Mouse (Mus musculus) lung, adult 2 months (tissue): ENCODE data around the gene Gm49396. TPM values are rescaled to one million over a fixed set of nuclear protein-coding genes. Genes with fewer than 3 reads are reported as not detected.

Experiments used
- DNase-seq: peaks from one replicate; pipeline ENCODE4 v3.0.0; 2022
- H3K4me1 ChIP-seq: fragments of 200-500 bp; 2 replicates; pipeline ENCODE4 v1.6.1; 2011; ENCODE audit warnings: low read length; ENCODE audit not compliant: control insufficient read depth, insufficient read depth
- H3K4me3 ChIP-seq: fragments of 200-500 bp; replicated peaks from 2 replicates; pipeline ENCODE3; 2011; ENCODE audit warnings: low read depth, mild to moderate bottlenecking, control low read depth, low read length; ENCODE audit errors: extremely low read depth
- CTCF ChIP-seq: fragments of 200-500 bp; IDR thresholded peaks from 2 replicates; pipeline ENCODE4 v1.5.1; 2011; ENCODE audit warnings: mild to moderate bottlenecking, low read length, control low read depth; ENCODE audit not compliant: insufficient read depth
- POLR2A ChIP-seq: fragments of 200-500 bp; IDR thresholded peaks from 2 replicates; pipeline ENCODE4 v1.6.1; 2011; ENCODE audit warnings: low read depth, mild to moderate bottlenecking, control low read depth, low read length, borderline replicate concordance; ENCODE audit errors: extremely low read depth
- WGBS: fragments of 180-500 bp; shearing (Covaris S2); methylation state at CpG from one replicate; pipeline ENCODE4 v1.1.7; 2018; 5-methylcytosine and 5-hydroxymethylcytosine counted together
- polyA plus RNA-seq: library from polyadenylated mRNA; depleted of rRNA; stranded (reverse); fragments of >200 nt; gene quantifications from 2 replicates; pipeline ENCODE4 v1.2.3, GENCODE M21; 2012; rRNA removed

Gm49396 gene
- polyA plus RNA-seq, 1 experiment = 3.9 TPM

GRCm38 (mm10) chr7:30607706-30608309 is 44.7 kb downstream of the Gm49396 start:
- Histone ChIP-seq H3K4me3 (no peak overlapping the region), H3K4me1 (peaks cover 2% of the 10 kb centered on the region; the same call in 1 of the 2 replicates)
- no peak for TF ChIP-seq POLR2A
- TF ChIP-seq CTCF = peak; percentile 76
- DNase-seq = peak; percentile 68
- WGBS = 16% methylated on average over 8 of the region's 8 CpGs

- 53% methylated on average over 16 of the region's 16 CpGs for WGBS
Observed at GRCm38 (mm10) chr7:30608476-30608875, 45.3 kb downstream of the Gm49396 start.

GRCm38 (mm10) chr7:30610043-30610442 is 46.9 kb downstream of the Gm49396 start:
- TF ChIP-seq POLR2A (no peak), CTCF (no peak)
- 47% methylated on average over 7 of the region's 7 CpGs for WGBS
- Histone ChIP-seq H3K4me3 (no peak overlapping the region), H3K4me1 (peaks cover 2% of the 10 kb centered on the region; the same call in 1 of the 2 replicates)
- DNase-seq = no peak

More at GRCm38 (mm10) chr7:30608476-30608875, 45.3 kb downstream of the Gm49396 start:
- no peak for DNase-seq
- no peak for TF ChIP-seq CTCF
- TF ChIP-seq POLR2A = no peak
- no peak overlapping the region for H3K4me3 ChIP-seq
- peaks cover 2% of the 10 kb centered on the region; the same call in 1 of the 2 replicates for H3K4me1 ChIP-seq

GRCm38 (mm10) chr7:30612654-30613402 is 49.7 kb downstream of the Gm49396 start, which contains the start of gene Upk1a:
Gene Upk1a, minus strand, starts transcription at chr7:30612847.
- Histone ChIP-seq H3K4me3 (no peak within 1 kb of the TSS), H3K4me1 (peaks cover under 1% of the 10 kb centered on the region; the same call in 1 of the 2 replicates)
- TF ChIP-seq POLR2A = no peak
- TF ChIP-seq CTCF = no peak
- 71% methylated on average over 8 of the region's 8 CpGs for WGBS
- DNase-seq = no peak

- no peak for TF ChIP-seq POLR2A
- TF ChIP-seq CTCF = peak; percentile 59
- Histone ChIP-seq H3K4me1 (no peaks in the 10 kb centered on the region), H3K4me3 (no peak overlapping the region)
- 19% methylated on average over 14 of the region's 14 CpGs for WGBS
- DNase-seq = peak; percentile 57
Observed at GRCm38 (mm10) chr7:30613529-30614112, 50.5 kb downstream of the Gm49396 start.

- Histone ChIP-seq H3K4me1 (no peaks in the 10 kb centered on the region), H3K4me3 (no peak overlapping the region)
- WGBS = 57% methylated on average over 2 of the region's 2 CpGs
- DNase-seq = no peak
- TF ChIP-seq CTCF = no peak
- TF ChIP-seq POLR2A = no peak
Observed at GRCm38 (mm10) chr7:30614454-30614853, 51.3 kb downstream of the Gm49396 start.

- no peak for TF ChIP-seq POLR2A
- TF ChIP-seq CTCF = no peak
- no peak for DNase-seq
- WGBS = 59% methylated on average over 5 of the region's 5 CpGs
- Histone ChIP-seq H3K4me1 (no peaks in the 10 kb centered on the region), H3K4me3 (no peak overlapping the region)
Observed at GRCm38 (mm10) chr7:30615049-30615760, 52.1 kb downstream of the Gm49396 start.

Other genes with a start within 250 kb of the Gm49396 start
- gene Syne4, start 248.5 kb upstream of the Gm49396 start, polyA plus RNA-seq = 14.5 and 21.5 TPM in 2 replicates
- 0.50 and 0.55 TPM in 2 replicates for gene E130208F15Rik, start 241.6 kb upstream of the Gm49396 start, polyA plus RNA-seq
- 14.2 and 21.4 TPM in 2 replicates for gene Sdhaf1, start 239.4 kb upstream of the Gm49396 start, polyA plus RNA-seq
- 8.7 and 10.9 TPM in 2 replicates for gene Lrfn3, start 200.6 kb upstream of the Gm49396 start, polyA plus RNA-seq
- gene Tyrobp, start 149.6 kb upstream of the Gm49396 start, polyA plus RNA-seq = 328 and 425 TPM in 2 replicates
- 33.9 and 37.1 TPM in 2 replicates for gene Hcst, start 143.5 kb upstream of the Gm49396 start, polyA plus RNA-seq
- 7.2 and 8.6 TPM in 2 replicates for gene Nfkbid, start 141.6 kb upstream of the Gm49396 start, polyA plus RNA-seq
- gene Aplp1, start 117.8 kb upstream of the Gm49396 start, polyA plus RNA-seq = 9.5 and 11.8 TPM in 2 replicates
- gene Kirrel2, start 105.7 kb upstream of the Gm49396 start, polyA plus RNA-seq = not detected in 2 replicates
- not detected in 2 replicates for gene Nphs1, start 105.0 kb upstream of the Gm49396 start, polyA plus RNA-seq
- gene Prodh2, start 69.7 kb upstream of the Gm49396 start, polyA plus RNA-seq = 0.12 TPM in 1 of 2 replicates, not detected in the other
- gene Arhgap33, start 28.3 kb upstream of the Gm49396 start, polyA plus RNA-seq = 21.4 and 24.0 TPM in 2 replicates
- 50.5 and 129 TPM in 2 replicates for gene Hspb6, start 11.2 kb upstream of the Gm49396 start, polyA plus RNA-seq
- 10.2 and 12.4 TPM in 2 replicates for gene Proser3, start 11.0 kb upstream of the Gm49396 start, polyA plus RNA-seq
- 27.1 and 29.4 TPM in 2 replicates for gene Lin37, start 3.5 kb upstream of the Gm49396 start, polyA plus RNA-seq
- gene U2af1l4, start within 50 bp of the Gm49396 start, polyA plus RNA-seq = 47.6 and 50.1 TPM in 2 replicates
- 92.5 and 133 TPM in 2 replicates for gene Psenen, start 283 bp downstream of the Gm49396 start, polyA plus RNA-seq
- 9.6 and 12.0 TPM in 2 replicates for gene Igflr1, start 2.1 kb downstream of the Gm49396 start, polyA plus RNA-seq
- 49.9 and 58.6 TPM in 2 replicates for gene Kmt2b, start 25.4 kb downstream of the Gm49396 start, polyA plus RNA-seq
- gene Zbtb32, start 35.6 kb downstream of the Gm49396 start, polyA plus RNA-seq = 5.1 and 5.7 TPM in 2 replicates
- 8.5 and 8.6 TPM in 2 replicates for gene Upk1a, start 49.5 kb downstream of the Gm49396 start, polyA plus RNA-seq
- 183 and 273 TPM in 2 replicates for gene Cox6b1, start 62.8 kb downstream of the Gm49396 start, polyA plus RNA-seq
- gene Etv2, start 72.5 kb downstream of the Gm49396 start, polyA plus RNA-seq = not detected in 2 replicates
- 78.0 and 79.7 TPM in 2 replicates for gene Rbm42, start 87.0 kb downstream of the Gm49396 start, polyA plus RNA-seq
- 9.9 and 13.0 TPM in 2 replicates for gene Haus5, start 101.7 kb downstream of the Gm49396 start, polyA plus RNA-seq
- not detected in 2 replicates for gene Pmis2, start 108.3 kb downstream of the Gm49396 start, polyA plus RNA-seq
- gene 2200002J24Rik, start 135.6 kb downstream of the Gm49396 start, polyA plus RNA-seq = not detected in 2 replicates
- not detected in 2 replicates for gene Atp4a, start 148.9 kb downstream of the Gm49396 start, polyA plus RNA-seq
- gene Tmem147, start 166.2 kb downstream of the Gm49396 start, polyA plus RNA-seq = 122 and 154 TPM in 2 replicates
- gene Gapdhs, start 180.3 kb downstream of the Gm49396 start, polyA plus RNA-seq = 0.27 and 0.40 TPM in 2 replicates
- gene Sbsn, start 188.1 kb downstream of the Gm49396 start, polyA plus RNA-seq = 3.8 and 60.4 TPM in 2 replicates
- gene Dmkn, start 200.4 kb downstream of the Gm49396 start, polyA plus RNA-seq = 43.8 and 486 TPM in 2 replicates
- gene Krtdap, start 224.6 kb downstream of the Gm49396 start, polyA plus RNA-seq = 307 TPM in 1 of 2 replicates, not detected in the other